Mouse (Mus musculus) forebrain, embryonic 10.5 days (tissue): Measurements from ENCODE around the gene Ctsk. TPM values are rescaled to one million over a fixed set of nuclear protein-coding genes. Genes with fewer than 3 reads are reported as not detected.
"Not testable (repeated sequence)": the region's sequence is repeated elsewhere in the genome, so short reads cannot be mapped to it uniquely, and the experiment has no call there.

Experiments used
- DNase-seq: peaks from one replicate; pipeline ENCODE4 v3.0.0-alpha.2; 2017; ENCODE audit warnings: low spot score; ENCODE audit errors: extremely low spot score
- H3K27ac ChIP-seq: fragments of 300-500 bp; sonication (generic); 2 replicates; pipeline ENCODE4 v1.5.1; 2016; ENCODE audit warnings: mild to moderate bottlenecking
- H3K27me3 ChIP-seq: fragments of 300-500 bp; sonication (generic); 2 replicates; pipeline ENCODE4 v1.6.1; 2016; ENCODE audit warnings: mild to moderate bottlenecking; ENCODE audit not compliant: poor library complexity, severe bottlenecking
- H3K36me3 ChIP-seq: fragments of 300-500 bp; sonication (generic); replicated peaks from 2 replicates; pipeline ENCODE4 v1.6.1; 2016; ENCODE audit warnings: mild to moderate bottlenecking, moderate library complexity
- H3K4me1 ChIP-seq: fragments of 300-500 bp; sonication (generic); 2 replicates; pipeline ENCODE4 v1.6.1; 2016
- H3K4me3 ChIP-seq: fragments of 300-500 bp; sonication (generic); 2 replicates; pipeline ENCODE4 v1.5.1; 2016; ENCODE audit warnings: mild to moderate bottlenecking, moderate library complexity
- H3K9me3 ChIP-seq: fragments of 300-500 bp; sonication (generic); 2 replicates; pipeline ENCODE4 v1.6.1; 2016; ENCODE audit warnings: mild to moderate bottlenecking, moderate library complexity
- WGBS: fragments of 180-500 bp; shearing (Covaris S2); methylation state at CpG from one replicate; pipeline ENCODE4 v1.1.7; 2016; 5-methylcytosine and 5-hydroxymethylcytosine counted together
- polyA plus RNA-seq: library from polyadenylated mRNA; unstranded; fragments of >200 nt; fragmentation: Nextera tagmentation; extraction: Ambion mirVana; gene quantifications from 2 replicates; pipeline ENCODE4 v1.2.1, GENCODE M21; 2016

The Ctsk gene
- polyA plus RNA-seq, 1 experiment from 2014 or later = 1.5 TPM

DNA sequence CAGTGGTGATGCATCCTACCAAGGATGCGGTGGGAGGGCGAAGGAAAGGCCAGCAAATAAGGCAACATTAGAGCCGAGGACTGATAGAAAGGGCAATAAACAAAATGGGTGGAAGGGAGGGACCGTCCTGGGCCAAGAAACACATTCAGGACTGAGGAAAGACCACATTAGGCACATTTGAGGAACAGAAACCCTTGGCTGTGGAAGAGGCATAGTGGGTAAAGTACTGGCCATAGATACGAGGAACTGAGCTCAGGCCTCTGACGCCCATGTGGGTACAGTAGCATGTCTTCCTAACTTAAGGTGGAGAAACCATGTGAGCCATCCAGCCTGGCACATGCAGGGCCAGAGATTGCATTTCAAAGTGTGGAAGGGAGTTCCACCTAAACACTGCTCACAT lies 30.8 kb downstream of the Ctsk start:
- Histone ChIP-seq H3K36me3 (no peaks in the 10 kb centered on the region), H3K4me3 (no peak overlapping the region), H3K4me1 (no peaks in the 10 kb centered on the region), H3K27ac (no peak overlapping the region), H3K9me3 (no peaks in the 10 kb centered on the region), H3K27me3 (no peaks in the 10 kb centered on the region)
- no peak for DNase-seq
- 89% methylated on average over 6 of the region's 6 CpGs for WGBS

DNA sequence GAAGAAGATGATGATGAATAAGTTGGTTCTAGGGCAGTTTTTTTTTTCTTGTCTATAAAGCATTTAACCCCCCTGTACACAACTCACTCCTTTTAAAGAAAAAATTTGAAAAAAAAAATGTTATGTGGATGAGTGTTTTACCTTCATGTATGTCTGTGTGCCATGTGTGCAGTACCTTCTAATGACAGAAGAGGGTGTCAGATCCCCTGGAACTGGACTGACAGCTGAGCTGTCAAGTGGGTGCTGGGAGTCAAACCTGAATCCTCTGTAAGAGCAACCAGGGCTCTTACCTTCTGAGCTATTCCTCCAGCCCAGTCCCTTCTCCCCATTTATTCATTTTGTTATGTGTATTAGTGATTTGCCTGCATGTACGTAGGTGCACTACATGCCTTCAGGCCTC lies 32.0 kb downstream of the Ctsk start:
- 97% methylated on average over 1 of the region's 1 CpGs for WGBS

GRCm38 (mm10) chr3:95533364-95533763 lies 34.3 kb downstream of the Ctsk start:
- Histone ChIP-seq H3K36me3 (no peaks in the 10 kb centered on the region), H3K9me3 (no peaks in the 10 kb centered on the region), H3K27me3 (no peaks in the 10 kb centered on the region), H3K4me1 (no peaks in the 10 kb centered on the region), H3K4me3 (no peak overlapping the region), H3K27ac (no peak overlapping the region)
- no peak for DNase-seq
- 89% methylated on average over 5 of the region's 5 CpGs for WGBS

More for the DNA sequence above, 32.0 kb downstream of the Ctsk start:
- no peak for DNase-seq
- Histone ChIP-seq H3K4me1 (no peaks in the 10 kb centered on the region), H3K4me3 (no peak overlapping the region), H3K27ac (no peak overlapping the region), H3K9me3 (no peaks in the 10 kb centered on the region), H3K27me3 (no peaks in the 10 kb centered on the region), H3K36me3 (no peaks in the 10 kb centered on the region)

DNA sequence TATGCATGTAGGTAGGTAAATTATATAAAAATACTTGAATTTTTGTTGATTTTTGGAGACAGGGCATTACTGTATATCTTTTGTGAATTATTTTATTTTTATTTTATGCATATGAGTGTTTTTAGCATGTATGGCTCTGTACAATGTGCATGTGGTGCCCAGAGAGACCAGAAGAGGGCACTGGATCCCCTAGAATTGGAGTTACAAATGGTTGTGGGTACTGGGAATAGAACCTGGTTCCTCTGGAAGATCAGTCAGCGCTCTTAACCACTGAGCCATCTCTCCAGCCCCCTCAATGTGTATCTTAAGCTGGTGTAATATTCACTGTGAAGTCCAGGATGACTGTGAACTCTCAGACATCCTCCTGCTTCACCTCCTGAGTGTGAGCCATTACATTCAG lies 35.9 kb downstream of the Ctsk start:
- DNase-seq = no peak
- no peaks in the 10 kb centered on the region for H3K36me3 ChIP-seq
- no peaks in the 10 kb centered on the region for H3K9me3 ChIP-seq

DNA sequence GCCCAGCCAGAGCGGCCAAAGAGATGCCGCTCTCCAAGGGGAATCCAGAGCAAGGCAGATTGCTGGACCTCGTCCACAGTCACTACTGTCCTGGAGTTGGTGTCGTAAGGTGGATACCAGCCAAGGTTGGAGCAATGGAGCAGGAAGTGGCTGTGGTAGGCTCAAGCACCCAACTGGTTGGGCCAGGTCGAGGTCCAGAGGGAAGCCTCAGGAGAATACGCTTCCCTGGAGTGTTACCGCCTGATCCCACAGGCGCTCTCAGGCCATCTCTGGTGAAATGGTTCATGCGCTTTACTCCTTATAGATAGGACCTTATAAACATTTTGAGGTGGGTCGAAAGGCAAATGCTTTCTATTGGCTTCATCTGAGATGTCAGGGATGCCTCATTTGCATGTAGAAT lies 39.9 kb downstream of the Ctsk start:
- no peak overlapping the region for H3K4me3 ChIP-seq
- H3K9me3 ChIP-seq = no peaks in the 10 kb centered on the region
- no peaks in the 10 kb centered on the region for H3K4me1 ChIP-seq
- no peaks in the 10 kb centered on the region for H3K36me3 ChIP-seq
- DNase-seq = no peak
- H3K27me3 ChIP-seq = no peaks in the 10 kb centered on the region
- 91% methylated on average over 10 of the region's 10 CpGs for WGBS
- no peak overlapping the region for H3K27ac ChIP-seq

More for the DNA sequence above, 35.9 kb downstream of the Ctsk start:
- H3K27me3 ChIP-seq = no peaks in the 10 kb centered on the region
- WGBS = 89% methylated on average over 1 of the region's 1 CpGs
- no peaks in the 10 kb centered on the region for H3K4me1 ChIP-seq
- H3K4me3 ChIP-seq = no peak overlapping the region
- H3K27ac ChIP-seq = no peak overlapping the region

- H3K9me3 ChIP-seq = no peaks in the 10 kb centered on the region
- WGBS = 89% methylated on average over 4 of the region's 4 CpGs
- DNase-seq = no peak
Measured at GRCm38 (mm10) chr3:95539837-95540236, 40.8 kb downstream of the Ctsk start.

GRCm38 (mm10) chr3:95541186-95541585 lies 42.1 kb downstream of the Ctsk start:
- not testable (repeated sequence) for H3K27me3 ChIP-seq, H3K36me3 ChIP-seq, H3K27ac ChIP-seq, DNase-seq, H3K4me3 ChIP-seq, H3K4me1 ChIP-seq, H3K9me3 ChIP-seq
- 96% methylated on average over 2 of the region's 2 CpGs for WGBS

More at GRCm38 (mm10) chr3:95539837-95540236, 40.8 kb downstream of the Ctsk start:
- H3K4me1 ChIP-seq = no peaks in the 10 kb centered on the region
- H3K27me3 ChIP-seq = no peaks in the 10 kb centered on the region
- H3K36me3 ChIP-seq = no peaks in the 10 kb centered on the region
- no peak overlapping the region for H3K27ac ChIP-seq
- H3K4me3 ChIP-seq = no peak overlapping the region

GRCm38 (mm10) chr3:95542171-95542570 lies 43.1 kb downstream of the Ctsk start:
- H3K36me3 ChIP-seq = no peaks in the 10 kb centered on the region
- no peak overlapping the region for H3K4me3 ChIP-seq
- H3K9me3 ChIP-seq = no peaks in the 10 kb centered on the region
- DNase-seq = no peak
- H3K4me1 ChIP-seq = no peaks in the 10 kb centered on the region
- H3K27ac ChIP-seq = no peak overlapping the region
- no peaks in the 10 kb centered on the region for H3K27me3 ChIP-seq

GRCm38 (mm10) chr3:95542981-95543380 lies 43.9 kb downstream of the Ctsk start:
- no peaks in the 10 kb centered on the region for H3K9me3 ChIP-seq
- no peak overlapping the region for H3K27ac ChIP-seq
- DNase-seq = no peak
- 75% methylated on average over 7 of the region's 7 CpGs for WGBS
- H3K4me3 ChIP-seq = no peak overlapping the region
- no peaks in the 10 kb centered on the region for H3K36me3 ChIP-seq
- no peaks in the 10 kb centered on the region for H3K4me1 ChIP-seq
- no peaks in the 10 kb centered on the region for H3K27me3 ChIP-seq

DNA sequence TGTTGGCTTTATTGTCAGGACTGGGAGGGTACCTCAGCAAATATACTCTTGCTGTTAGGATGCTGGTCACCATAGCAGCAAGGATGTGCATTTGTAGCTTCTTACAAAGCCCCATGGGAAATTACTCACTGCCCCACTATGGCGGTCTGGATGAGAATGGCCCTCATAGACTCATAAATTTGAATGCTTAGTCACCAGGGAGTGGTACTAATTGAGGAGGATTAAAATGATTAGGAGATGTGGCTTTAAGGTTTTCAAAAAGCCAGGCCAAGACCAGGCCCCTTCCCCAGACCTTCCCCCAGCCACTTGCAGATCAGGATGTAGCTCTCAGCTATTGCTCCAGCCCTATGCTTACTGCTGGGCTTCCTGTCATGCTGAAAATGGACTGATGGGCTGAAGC lies 51.1 kb downstream of the Ctsk start:
- Histone ChIP-seq H3K36me3 (no peaks in the 10 kb centered on the region), H3K27ac (no peak overlapping the region)
- WGBS = 74% methylated on average over 1 of the region's 1 CpGs

DNA sequence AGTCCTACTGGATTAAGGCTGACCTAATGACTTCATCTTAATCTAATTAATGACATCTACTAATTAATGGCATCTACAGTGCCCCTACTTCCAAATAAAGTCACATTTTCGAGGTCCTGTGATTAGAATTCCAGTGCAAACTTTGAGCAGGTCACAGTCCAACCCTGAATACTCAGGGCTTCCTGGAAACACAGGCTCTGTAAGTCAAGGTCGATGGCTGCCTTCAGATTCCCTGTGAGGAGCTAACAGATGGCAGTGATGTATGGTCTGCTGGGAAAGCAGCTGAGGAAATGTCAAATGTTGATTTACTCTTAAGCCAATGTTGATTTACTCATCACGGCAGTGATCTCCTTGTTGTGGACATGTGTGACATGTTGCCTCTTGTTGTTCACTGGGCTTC lies 54.9 kb downstream of the Ctsk start:
- 75% methylated on average over 3 of the region's 3 CpGs for WGBS
- no peak overlapping the region for H3K4me3 ChIP-seq
- H3K4me1 ChIP-seq = no peaks in the 10 kb centered on the region
- no peak for DNase-seq
- no peak overlapping the region for H3K27ac ChIP-seq
- no peaks in the 10 kb centered on the region for H3K27me3 ChIP-seq
- no peaks in the 10 kb centered on the region for H3K36me3 ChIP-seq
- no peaks in the 10 kb centered on the region for H3K9me3 ChIP-seq

More for the DNA sequence above, 51.1 kb downstream of the Ctsk start:
- no peaks in the 10 kb centered on the region for H3K4me1 ChIP-seq
- H3K27me3 ChIP-seq = no peaks in the 10 kb centered on the region
- DNase-seq = no peak
- no peak overlapping the region for H3K4me3 ChIP-seq
- no peaks in the 10 kb centered on the region for H3K9me3 ChIP-seq

Other genes with a start within 250 kb of the Ctsk start
- gene Bnipl, start 248.1 kb upstream of the Ctsk start, polyA plus RNA-seq = 0.38 and 0.42 TPM in 2 replicates
- gene Mindy1, start 217.9 kb upstream of the Ctsk start, polyA plus RNA-seq = 27.2 and 27.9 TPM in 2 replicates
- gene Prune1, start 217.2 kb upstream of the Ctsk start, polyA plus RNA-seq = 26.2 and 26.9 TPM in 2 replicates
- gene Anxa9, start 192.1 kb upstream of the Ctsk start, polyA plus RNA-seq = 1.8 and 1.9 TPM in 2 replicates
- gene Cers2, start 184.5 kb upstream of the Ctsk start, polyA plus RNA-seq = 119 and 130 TPM in 2 replicates
- 59.1 and 64.2 TPM in 2 replicates for gene Setdb1, start 142.1 kb upstream of the Ctsk start, polyA plus RNA-seq
- not detected in 2 replicates for gene 4930558C23Rik, start 96.4 kb upstream of the Ctsk start, polyA plus RNA-seq
- gene Arnt, start 64.9 kb upstream of the Ctsk start, polyA plus RNA-seq = 29.7 and 33.3 TPM in 2 replicates
- gene Ctss, start 27.5 kb downstream of the Ctsk start, polyA plus RNA-seq = 2.5 and 3.9 TPM in 2 replicates
- not detected in 2 replicates for gene Hormad1, start 60.4 kb downstream of the Ctsk start, polyA plus RNA-seq
- 29.6 and 30.7 TPM in 2 replicates for gene Golph3l, start 89.7 kb downstream of the Ctsk start, polyA plus RNA-seq
- gene Ensa, start 125.7 kb downstream of the Ctsk start, polyA plus RNA-seq = 85.8 and 86.5 TPM in 2 replicates
- gene Mcl1, start 159.5 kb downstream of the Ctsk start, polyA plus RNA-seq = 42.1 and 42.9 TPM in 2 replicates
- gene Adamtsl4, start 188.7 kb downstream of the Ctsk start, polyA plus RNA-seq = 0.84 and 1.6 TPM in 2 replicates
- 11.1 and 12.4 TPM in 2 replicates for gene Ecm1, start 240.3 kb downstream of the Ctsk start, polyA plus RNA-seq